Mouse (Mus musculus) skeletal muscle tissue, adult 2 months (tissue): ENCODE results near the gene Elmo2.

ENCODE experiments used
- DNase-seq: peaks from one replicate; pipeline ENCODE4 v3.0.0-alpha.2; 2012; ENCODE audit warnings: low read depth, low spot score

Elmo2 gene

DNA sequence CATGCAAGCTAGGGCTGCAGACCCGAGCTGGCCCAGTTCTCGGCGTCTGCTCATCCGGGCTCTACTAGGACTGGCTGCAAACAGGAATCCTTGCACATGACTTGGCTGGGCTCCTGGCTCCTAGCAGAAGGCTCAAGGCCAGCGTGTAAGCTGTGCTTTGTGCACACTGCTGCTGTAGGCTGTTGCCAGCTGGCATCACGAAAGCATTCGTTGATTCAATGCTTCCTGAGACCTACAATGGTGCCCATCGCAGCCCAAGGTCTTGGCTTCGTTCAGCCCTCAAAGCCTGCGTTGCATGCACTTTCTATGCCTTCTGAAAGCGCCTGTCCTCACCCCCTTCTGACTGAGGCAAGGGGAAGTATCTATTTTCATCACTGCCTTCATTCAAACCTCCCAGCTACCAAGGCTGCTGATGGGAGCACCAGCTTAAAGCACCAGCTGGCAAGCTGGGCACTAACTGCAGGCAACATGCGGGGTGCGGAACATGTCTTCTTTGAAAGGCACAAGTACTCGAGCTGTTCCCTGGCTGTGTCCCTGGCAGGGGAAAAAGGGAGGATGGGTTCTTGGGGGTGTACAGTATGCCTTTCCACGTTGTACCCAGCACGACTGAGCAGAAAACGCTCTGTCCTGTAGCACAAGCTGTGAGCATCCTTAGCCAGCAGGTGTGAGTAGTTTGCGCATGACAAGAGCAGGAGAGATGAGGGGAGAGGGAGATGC is 37.8 kb downstream of the Elmo2 start:
- DNase-seq: peak; percentile 67

GRCm38 (mm10) chr2:165287202-165287984 is 38.9 kb downstream of the Elmo2 start, which contains the start of gene Slc35c2:
Gene Slc35c2, minus strand, starts transcription at chr2:165287869.
- peak; percentile 86 for DNase-seq

DNA sequence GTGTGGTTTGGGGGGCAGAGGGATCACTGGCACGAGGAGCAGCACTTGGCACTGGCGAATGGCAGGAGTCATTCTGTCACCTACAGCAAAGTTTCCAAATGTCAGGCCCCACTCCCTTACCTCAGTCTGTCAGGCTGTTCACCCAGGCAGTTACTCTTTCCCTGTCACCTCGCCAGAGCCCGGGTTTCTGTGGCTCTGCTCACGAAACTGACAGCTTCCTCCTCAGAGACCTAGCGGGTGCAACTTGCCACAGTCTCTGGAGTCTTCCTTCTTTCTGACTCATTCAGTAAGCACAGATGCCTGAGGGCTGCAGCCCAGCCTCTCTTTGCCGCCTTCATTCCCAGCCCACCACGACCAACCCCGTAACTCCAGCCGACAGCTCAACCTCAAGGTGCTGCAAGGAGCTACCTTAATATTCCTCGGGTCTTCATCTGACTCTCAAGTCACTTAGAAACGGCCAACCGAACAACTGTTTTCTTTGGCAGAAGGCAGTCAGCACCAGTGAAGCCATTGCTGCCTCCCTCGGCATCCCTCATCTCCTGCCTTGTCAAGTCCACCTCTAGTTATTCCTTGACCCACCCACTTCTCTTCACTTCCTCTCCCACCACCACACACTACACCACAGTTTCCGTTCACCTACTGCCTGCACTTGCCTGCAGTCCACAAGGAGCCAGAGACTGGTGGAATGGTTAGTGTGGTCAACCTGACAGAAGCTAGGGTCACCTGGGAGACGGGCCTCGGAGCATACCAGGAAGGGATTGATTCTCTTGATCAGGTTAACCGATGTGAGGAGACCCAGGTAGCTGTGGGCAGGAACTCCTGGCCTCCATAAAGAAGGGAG is 39.7 kb downstream of the Elmo2 start:
- no peak for DNase-seq

DNA sequence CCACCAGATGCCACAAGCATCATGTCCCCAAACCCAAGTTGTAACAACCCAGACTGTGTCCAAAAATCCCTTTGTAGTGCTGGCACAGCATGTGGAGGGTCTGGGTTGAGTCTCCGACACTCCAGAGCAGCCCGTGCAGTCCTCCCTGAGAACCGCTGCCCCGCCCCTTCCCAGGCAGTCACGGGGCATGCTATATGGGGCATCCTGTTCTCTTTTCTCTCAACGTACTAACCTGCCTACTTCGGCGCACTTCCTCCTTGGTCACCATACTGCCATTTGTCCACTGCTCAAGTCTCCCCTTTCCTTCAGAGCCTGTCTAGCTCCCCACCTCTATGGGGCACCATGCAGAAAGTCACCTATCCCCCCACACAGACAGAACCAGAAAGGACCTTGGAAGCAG is 40.7 kb downstream of the Elmo2 start:
- no peak for DNase-seq

DNA sequence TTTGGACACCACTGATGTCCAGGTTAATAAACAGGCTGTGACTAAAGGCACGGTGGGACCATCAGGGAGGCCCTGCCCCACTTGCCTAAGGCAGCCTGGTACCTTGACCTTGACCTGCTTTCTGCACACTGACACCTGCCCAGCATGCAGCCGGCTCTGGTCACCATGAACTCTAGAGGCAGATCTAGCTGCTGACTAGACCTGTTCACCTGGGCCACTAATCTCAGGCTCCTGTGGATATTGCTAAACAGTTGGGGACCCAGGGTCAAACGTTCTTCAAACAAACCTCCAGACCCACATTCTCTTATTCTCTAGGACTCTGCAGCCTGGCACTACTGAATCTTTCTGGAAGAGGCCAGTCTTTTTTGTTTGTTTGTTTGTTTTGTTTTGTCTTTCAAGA is 41.2 kb downstream of the Elmo2 start:
- DNase-seq: no peak

DNA sequence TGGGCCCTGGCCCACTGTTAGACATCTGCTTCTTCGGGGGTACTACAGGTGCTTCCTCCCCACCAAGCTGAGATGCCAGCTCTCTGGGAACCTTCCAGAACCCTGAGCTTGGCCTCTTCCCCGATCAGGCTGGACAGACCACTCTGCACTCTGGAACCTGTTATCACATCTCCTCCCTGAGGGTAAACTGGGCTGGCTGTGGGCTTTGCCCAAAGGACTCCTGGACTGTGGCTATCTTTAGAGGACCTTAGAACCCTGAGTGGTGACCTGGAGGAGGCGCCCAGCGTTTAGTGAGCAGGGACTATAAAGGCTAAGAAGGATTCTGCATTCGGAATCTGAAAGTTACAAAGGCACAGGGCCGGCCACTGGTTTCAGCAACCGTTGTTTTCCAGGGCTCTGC is 41.9 kb downstream of the Elmo2 start:
- no peak for DNase-seq

DNA sequence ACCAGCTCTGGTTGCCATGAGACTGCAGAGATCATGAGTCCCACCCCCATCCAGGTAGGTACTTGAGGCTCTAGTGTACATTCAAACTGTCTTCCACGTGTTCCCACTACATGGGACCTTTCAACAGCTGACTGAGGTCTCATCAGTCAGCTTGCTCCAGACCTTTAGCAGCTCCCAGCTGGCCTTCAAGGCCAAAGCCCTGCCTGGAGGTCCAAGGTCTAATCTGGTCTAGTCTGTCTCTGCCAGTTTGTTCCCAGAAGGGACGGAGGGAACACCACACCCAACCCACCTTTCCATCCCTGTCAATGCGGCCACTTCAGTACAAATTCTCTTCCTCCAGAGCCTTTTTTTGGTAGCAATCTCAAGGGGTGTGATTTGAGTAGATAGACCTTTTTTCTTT is 42.6 kb downstream of the Elmo2 start:
- DNase-seq: no peak

GRCm38 (mm10) chr2:165281779-165282311 is 44.4 kb downstream of the Elmo2 start:
- peak; percentile 74 for DNase-seq

- no peak for DNase-seq
Observed at GRCm38 (mm10) chr2:165279351-165279750, 46.9 kb downstream of the Elmo2 start.

GRCm38 (mm10) chr2:165277188-165277740 is 49.0 kb downstream of the Elmo2 start:
- DNase-seq: no peak

GRCm38 (mm10) chr2:165275824-165276223 is 50.5 kb downstream of the Elmo2 start:
- peak; percentile 45 for DNase-seq

- DNase-seq: no peak
Observed at GRCm38 (mm10) chr2:165275124-165275640, 51.1 kb downstream of the Elmo2 start.

DNA sequence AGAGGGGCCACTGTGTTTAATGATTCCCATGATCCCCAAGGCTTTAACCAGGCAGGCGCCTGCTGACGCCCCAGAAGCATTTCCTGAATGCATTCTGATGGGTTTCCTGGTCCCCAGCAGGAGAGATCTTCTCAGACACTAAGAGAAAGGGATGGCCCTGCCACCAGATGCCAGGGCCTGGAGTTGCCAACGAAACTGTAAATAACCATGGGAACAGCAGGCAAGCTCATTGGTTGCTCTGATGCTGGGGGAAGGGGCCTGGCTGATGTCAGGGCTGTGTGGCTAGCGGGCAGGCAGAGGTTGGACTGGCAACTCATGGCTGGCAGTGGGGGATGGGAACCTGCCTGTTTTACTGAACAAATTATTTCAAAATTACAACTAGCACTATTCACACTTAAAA is 52.7 kb downstream of the Elmo2 start:
- DNase-seq: no peak

DNA sequence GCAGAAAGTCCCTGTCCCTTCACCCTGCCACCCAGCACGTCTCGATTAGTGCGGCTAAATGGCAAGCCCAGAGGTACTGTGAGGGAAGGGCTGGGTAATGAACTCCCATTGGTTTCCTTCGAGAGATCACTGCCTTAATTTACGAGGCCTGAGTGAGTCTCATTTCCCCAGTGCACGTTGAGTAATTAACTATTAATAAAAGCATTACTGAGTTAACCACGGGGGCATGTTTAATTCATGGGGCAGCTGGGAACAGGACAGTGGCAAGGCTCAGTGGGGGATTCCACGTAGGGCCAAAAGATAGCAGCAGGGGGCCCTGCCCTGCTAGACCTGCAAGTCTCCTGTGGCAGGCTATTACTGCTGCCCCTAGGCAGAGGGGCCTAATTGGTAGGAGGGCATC is 55.0 kb downstream of the Elmo2 start:
- no peak for DNase-seq

- DNase-seq: no peak
Observed at GRCm38 (mm10) chr2:165270858-165271257, 55.4 kb downstream of the Elmo2 start.

DNA sequence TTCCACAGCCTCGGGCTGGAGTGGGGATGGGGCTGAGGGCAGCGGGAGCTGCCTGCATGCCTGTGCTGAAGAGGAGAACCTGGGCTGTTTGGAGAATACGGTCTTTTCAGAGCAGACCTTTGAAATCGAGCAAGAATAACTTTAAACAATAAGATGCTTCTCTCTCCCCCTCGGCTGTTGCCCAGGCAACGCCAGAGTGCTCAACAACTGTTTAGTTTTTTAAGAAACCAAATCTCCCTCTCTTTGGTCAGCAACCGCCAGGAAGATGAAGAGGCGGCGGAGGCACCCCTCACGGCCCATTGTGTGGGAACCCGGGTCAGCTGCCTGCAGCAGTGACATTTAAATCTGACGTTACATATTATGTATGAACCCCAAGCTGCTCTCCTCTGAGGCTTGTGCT is 59.5 kb downstream of the Elmo2 start:
- DNase-seq: no peak

DNA sequence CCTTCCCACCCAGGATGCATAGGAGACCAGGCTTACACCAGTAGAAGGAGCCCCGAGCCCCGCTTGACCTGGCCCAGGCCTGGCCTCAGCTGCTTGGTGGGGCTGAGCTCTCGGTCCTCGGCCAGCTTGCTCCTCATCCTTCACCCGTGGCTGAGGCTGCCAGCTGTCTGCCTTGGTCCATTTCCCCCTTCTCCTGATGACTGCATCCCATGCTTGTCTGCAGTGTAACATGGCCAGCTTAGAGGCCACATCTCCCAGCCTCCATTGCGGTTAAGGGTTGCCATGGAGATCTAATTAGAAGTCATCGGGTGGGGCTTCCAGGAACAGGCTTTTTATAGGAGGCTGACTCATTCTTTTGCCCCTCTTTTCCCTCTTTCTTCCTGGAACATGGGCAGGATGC is 62.4 kb downstream of the Elmo2 start:
- no peak for DNase-seq

- DNase-seq: no peak
Observed at GRCm38 (mm10) chr2:165262274-165262990, 63.8 kb downstream of the Elmo2 start.

DNA sequence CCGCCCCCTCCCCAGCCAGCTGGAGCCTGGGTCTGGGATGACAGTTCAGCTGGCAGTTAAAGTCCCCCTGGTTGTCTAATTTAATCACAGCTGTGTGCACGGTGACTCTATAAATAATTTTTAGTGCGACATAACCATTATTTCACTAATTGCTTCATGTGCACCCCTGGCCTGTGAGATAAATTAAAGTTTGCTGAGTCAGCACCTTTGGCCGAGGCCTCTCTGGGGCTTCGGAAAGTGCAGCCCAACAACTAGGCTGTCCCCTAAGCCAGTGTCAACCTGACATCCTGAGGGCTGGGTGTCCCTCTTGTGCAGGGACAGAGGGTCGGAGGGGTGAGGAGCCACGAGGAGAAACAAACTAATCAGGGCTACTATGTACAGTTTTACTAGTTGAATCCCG is 66.4 kb downstream of the Elmo2 start:
- no peak for DNase-seq

DNA sequence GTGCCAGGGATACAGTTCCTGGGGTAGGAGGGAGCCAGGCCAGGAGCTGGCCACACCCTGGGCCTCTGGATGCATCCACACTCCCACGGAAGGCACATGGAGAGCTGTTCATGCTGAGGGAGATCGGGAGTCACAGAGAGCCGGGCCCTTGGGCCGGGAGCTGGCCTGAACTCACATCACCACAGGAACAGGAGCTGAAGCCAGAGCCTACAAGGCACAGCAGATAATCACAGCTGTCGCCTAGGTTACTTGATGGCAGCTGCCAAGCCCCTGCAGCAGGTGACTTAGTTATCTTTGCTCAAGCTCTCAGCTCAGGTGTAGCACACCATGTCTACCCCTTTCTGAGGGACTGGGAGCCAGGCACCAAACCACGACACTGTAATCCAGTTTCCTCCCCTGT is 68.0 kb downstream of the Elmo2 start:
- DNase-seq: no peak
